Mouse (Mus musculus) kidney, embryonic 14.5 days (tissue): ENCODE results near the gene Gnl3. TPM values are rescaled to one million over a fixed set of nuclear protein-coding genes. Genes with fewer than 3 reads are reported as not detected.

Experiments
- ATAC-seq: fragments of 200-750 bp; cut with Nextera tagmentation; 2 replicates; pipeline ENCODE4 v1.8.0; 2017; ENCODE audit warnings: moderate number of reproducible peaks, mild to moderate bottlenecking, moderate TSS enrichment, moderate library complexity; ENCODE audit not compliant: low FRiP score, low TSS enrichment
- H3K27ac ChIP-seq: fragments of 300-500 bp; sonication (generic); 2 replicates; pipeline ENCODE4 v1.5.1; 2014; ENCODE audit warnings: low read depth, mild to moderate bottlenecking, low read length, moderate library complexity, mixed read lengths
- H3K27me3 ChIP-seq: fragments of 300-500 bp; sonication (generic); 2 replicates; pipeline ENCODE4 v1.6.1; 2014; ENCODE audit warnings: mild to moderate bottlenecking, low read length; ENCODE audit not compliant: control insufficient read depth, insufficient read depth
- H3K36me3 ChIP-seq: fragments of 300-500 bp; sonication (generic); 2 replicates; pipeline ENCODE4 v1.6.1; 2014; ENCODE audit warnings: low read length, mixed read lengths; ENCODE audit not compliant: control insufficient read depth, insufficient read depth
- H3K4me1 ChIP-seq: fragments of 300-500 bp; sonication (generic); 2 replicates; pipeline ENCODE4 v1.6.1; 2014; ENCODE audit warnings: low read length, mixed read lengths; ENCODE audit not compliant: control insufficient read depth, insufficient read depth
- H3K4me2 ChIP-seq: fragments of 300-500 bp; sonication (generic); replicated peaks from 2 replicates; pipeline ENCODE4 v1.6.1; 2014; ENCODE audit warnings: low read depth, mild to moderate bottlenecking, low read length
- H3K4me3 ChIP-seq: fragments of 300-500 bp; sonication (generic); 2 replicates; pipeline ENCODE4 v1.5.1; 2014; ENCODE audit warnings: mild to moderate bottlenecking, low read length
- H3K9ac ChIP-seq: fragments of 300-500 bp; sonication (generic); 2 replicates; pipeline ENCODE4 v1.6.1; 2014; ENCODE audit warnings: low read depth, mild to moderate bottlenecking, low read length, moderate library complexity
- H3K9me3 ChIP-seq: fragments of 300-500 bp; sonication (generic); 2 replicates; pipeline ENCODE4 v1.6.1; 2016; ENCODE audit warnings: low read length; ENCODE audit not compliant: control insufficient read depth
- WGBS: fragments of 180-500 bp; shearing (Covaris S2); extraction: QIAGEN DNeasy Blood & Tissue Kit; methylation state at CpG from one replicate; pipeline ENCODE4 v1.1.7; 2014; 5-methylcytosine and 5-hydroxymethylcytosine counted together
- polyA plus RNA-seq: library from polyadenylated mRNA; unstranded; fragments of >200 nt; fragmentation: Nextera tagmentation; extraction: Ambion mirVana; gene quantifications from 2 replicates; pipeline ENCODE4 v1.2.1, GENCODE M21; 2014

The Gnl3 gene
- polyA plus RNA-seq, 1 experiment from 2014 or later = 146 TPM

DNA sequence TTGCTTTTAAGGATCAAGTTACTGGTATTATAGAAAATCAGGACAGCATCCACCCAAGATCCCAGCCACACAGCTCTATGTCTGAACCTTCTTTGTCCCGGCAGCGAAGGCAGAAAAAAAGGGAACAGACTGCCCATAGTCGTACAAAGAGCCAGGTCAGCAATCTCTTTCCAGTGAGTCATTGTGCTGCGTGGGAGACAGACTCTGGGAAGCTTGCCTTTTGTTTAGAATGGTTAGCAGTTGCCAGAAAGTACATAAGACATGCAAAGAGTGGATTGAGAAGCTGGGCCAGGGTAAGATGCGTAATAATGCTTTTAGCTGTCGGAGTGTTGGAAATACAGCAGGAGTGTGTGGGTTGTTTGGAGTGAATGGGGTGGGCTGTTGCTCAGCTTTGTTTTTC, 44.7 kb downstream of the Gnl3 start:
- Histone ChIP-seq H3K36me3 (peaks cover 19% of the 10 kb centered on the region), H3K4me1 (no peaks in the 10 kb centered on the region), H3K27me3 (no peaks in the 10 kb centered on the region), H3K4me2 (no peak overlapping the region), H3K9ac (no peak overlapping the region), H3K9me3 (no peaks in the 10 kb centered on the region), H3K4me3 (no peak overlapping the region), H3K27ac (no peak overlapping the region)
- WGBS = 80% methylated on average over 6 of the region's 6 CpGs
- no peak for ATAC-seq

Other genes with a start within 250 kb of the Gnl3 start
- gene Tmem110, start 193.6 kb downstream of the Gnl3 start, polyA plus RNA-seq = 26.8 and 29.5 TPM in 2 replicates
- gene Mustn1, start 140.0 kb downstream of the Gnl3 start, polyA plus RNA-seq = 2.7 TPM in 2 replicates
- 0.12 and 0.26 TPM in 2 replicates for gene Itih4, start 132.7 kb downstream of the Gnl3 start, polyA plus RNA-seq
- 0.30 TPM in 1 of 2 replicates, not detected in the other for gene Itih3, start 95.4 kb downstream of the Gnl3 start, polyA plus RNA-seq
- gene Itih1, start 75.9 kb downstream of the Gnl3 start, polyA plus RNA-seq = 0.08 and 0.10 TPM in 2 replicates
- 11.1 and 20.3 TPM in 2 replicates for gene Nek4, start 67.8 kb downstream of the Gnl3 start, polyA plus RNA-seq
- 66.5 and 72.9 TPM in 2 replicates for gene Glt8d1, start 17.8 kb downstream of the Gnl3 start, polyA plus RNA-seq
- gene Spcs1, start 17.5 kb downstream of the Gnl3 start, polyA plus RNA-seq = 350 and 462 TPM in 2 replicates
- 104 and 116 TPM in 2 replicates for gene Pbrm1, start within 50 bp of the Gnl3 start, polyA plus RNA-seq
- 98.5 and 124 TPM in 2 replicates for gene Smim4, start 109.8 kb upstream of the Gnl3 start, polyA plus RNA-seq
- gene Nt5dc2, start 111.9 kb upstream of the Gnl3 start, polyA plus RNA-seq = 377 and 517 TPM in 2 replicates
- 39.8 and 41.1 TPM in 2 replicates for gene Stab1, start 149.5 kb upstream of the Gnl3 start, polyA plus RNA-seq
- 3.0 and 3.9 TPM in 2 replicates for gene Tnnc1, start 189.2 kb upstream of the Gnl3 start, polyA plus RNA-seq
- 259 and 375 TPM in 2 replicates for gene Nisch, start 197.8 kb upstream of the Gnl3 start, polyA plus RNA-seq
- gene Sema3g, start 198.7 kb upstream of the Gnl3 start, polyA plus RNA-seq = 0.56 and 0.64 TPM in 2 replicates
- 12.4 and 14.7 TPM in 2 replicates for gene Phf7, start 232.2 kb upstream of the Gnl3 start, polyA plus RNA-seq
- 60.0 and 90.3 TPM in 2 replicates for gene Bap1, start 232.3 kb upstream of the Gnl3 start, polyA plus RNA-seq